Mouse (Mus musculus): ENCODE measurements around the gene Olfr1242.

Gene Olfr1242

GRCm38 (mm10) chr2:89498235-89498634, at the start of gene Olfr1242:
Olfr1242 (minus strand) TSS chr2:89498335.
- DNase-seq, result no peak

- no peak for DNase-seq
Observed at GRCm38 (mm10) chr2:89544516-89544915, 46.4 kb upstream of the Olfr1242 start.

- DNase-seq, result no peak
Observed at GRCm38 (mm10) chr2:89539923-89540322, 41.8 kb upstream of the Olfr1242 start.

- DNase-seq, result no peak
Observed at GRCm38 (mm10) chr2:89531387-89531786, 33.3 kb upstream of the Olfr1242 start, which contains the start of gene Olfr1243. Olfr1243 (minus strand) TSS chr2:89531487.

- DNase-seq, result no peak
Observed at GRCm38 (mm10) chr2:89487026-89487425, 11.1 kb downstream of the Olfr1242 start, which contains the start of gene Olfr1241. Olfr1241 (minus strand) TSS chr2:89487126.

GRCm38 (mm10) chr2:89442900-89443299, 55.2 kb downstream of the Olfr1242 start, which contains the start of gene Olfr1240:
Olfr1240 (minus strand) TSS chr2:89443000.
- DNase-seq, result no peak

All from thymus, postnatal 14 days (tissue).